Mouse (Mus musculus) ES-Bruce4 (cell line): ENCODE data around the gene 1700010B08Rik. TPM values are rescaled to one million over a fixed set of nuclear protein-coding genes. Genes with fewer than 3 reads are reported as not detected.
"Not testable (repeated sequence)": the region's sequence is repeated elsewhere in the genome, so short reads cannot be mapped to it uniquely, and the experiment has no call there.

ENCODE experiments used
- H3K27ac ChIP-seq: 2 replicates; pipeline ENCODE4 v1.5.1; 2012; ENCODE audit warnings: low read length, inconsistent platforms; ENCODE audit not compliant: insufficient read depth
- H3K27me3 ChIP-seq: 2 replicates; pipeline ENCODE4 v1.6.1; 2012; ENCODE audit warnings: mild to moderate bottlenecking, low read length, inconsistent platforms; ENCODE audit not compliant: control insufficient read depth, poor library complexity, insufficient read depth, severe bottlenecking
- H3K36me3 ChIP-seq: 2 replicates; pipeline ENCODE4 v1.6.1; 2012; ENCODE audit warnings: inconsistent platforms, mild to moderate bottlenecking, low read length, moderate library complexity; ENCODE audit not compliant: control insufficient read depth, poor library complexity, insufficient read depth, severe bottlenecking
- H3K4me1 ChIP-seq: one replicate; pipeline ENCODE4 v1.8.1; 2011; ENCODE audit warnings: low read length; ENCODE audit not compliant: control insufficient read depth, insufficient read depth
- H3K4me3 ChIP-seq: 2 replicates; pipeline ENCODE4 v1.5.1; 2011; ENCODE audit warnings: low read depth, mild to moderate bottlenecking, low read length
- H3K9ac ChIP-seq: 2 replicates; pipeline ENCODE4 v1.6.1; 2012; ENCODE audit warnings: low read depth, mild to moderate bottlenecking, inconsistent platforms; ENCODE audit not compliant: poor library complexity, severe bottlenecking
- H3K9me3 ChIP-seq: replicated peaks from 2 replicates; pipeline ENCODE4 v1.6.1; 2012; ENCODE audit warnings: mild to moderate bottlenecking, low read length, inconsistent platforms; ENCODE audit not compliant: control insufficient read depth, poor library complexity, insufficient read depth, severe bottlenecking
- CTCF ChIP-seq: IDR thresholded peaks from one replicate; pipeline ENCODE4 v1.8.1; 2011; ENCODE audit warnings: low read depth, low read length
- EP300 ChIP-seq: IDR thresholded peaks from 2 replicates; pipeline ENCODE4 v1.6.1; 2011; ENCODE audit warnings: low read depth, low read length; ENCODE audit not compliant: insufficient read depth
- POLR2A ChIP-seq: IDR thresholded peaks from one replicate; pipeline ENCODE4 v1.8.1; 2011; ENCODE audit warnings: low read length; ENCODE audit not compliant: insufficient read depth
- polyA plus RNA-seq: library from polyadenylated mRNA; stranded (reverse); fragments of >200 nt; gene quantifications from 2 replicates; pipeline ENCODE4 v1.2.4, GENCODE M21; 2011; ENCODE audit warnings: low read depth; ENCODE audit not compliant: missing spikeins, insufficient read depth, insufficient read length

Gene 1700010B08Rik
- polyA plus RNA-seq, 1 experiment = not detected

DNA sequence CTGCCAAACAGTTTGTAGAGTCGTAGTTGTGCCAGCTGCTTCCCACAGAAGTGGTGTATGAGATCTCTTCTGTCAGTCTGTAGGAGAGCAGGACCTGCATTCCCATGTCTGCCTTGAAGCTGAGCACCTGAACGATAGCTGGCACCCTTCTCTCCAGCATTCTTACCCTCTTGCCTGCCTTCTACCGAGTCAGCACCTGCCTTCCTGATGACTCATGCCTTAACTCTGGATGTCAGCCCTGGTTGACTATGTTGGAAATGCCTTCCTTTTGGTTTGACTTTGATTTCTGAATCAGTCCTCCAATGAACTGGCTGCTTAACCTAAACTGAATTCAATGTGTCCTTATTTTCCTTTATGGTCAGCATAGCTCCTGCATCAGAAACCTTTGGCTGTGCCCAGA, 20.4 kb upstream of the 1700010B08Rik start:
- Histone ChIP-seq H3K27me3 (no peaks in the 10 kb centered on the region), H3K27ac (no peak overlapping the region), H3K9me3 (no peaks in the 10 kb centered on the region), H3K4me1 (no peaks in the 10 kb centered on the region), H3K9ac (no peak overlapping the region), H3K36me3 (peaks cover 21% of the 10 kb centered on the region), H3K4me3 (no peak overlapping the region)
- TF ChIP-seq EP300 = no peak
- TF ChIP-seq POLR2A = no peak
- TF ChIP-seq CTCF = no peak

DNA sequence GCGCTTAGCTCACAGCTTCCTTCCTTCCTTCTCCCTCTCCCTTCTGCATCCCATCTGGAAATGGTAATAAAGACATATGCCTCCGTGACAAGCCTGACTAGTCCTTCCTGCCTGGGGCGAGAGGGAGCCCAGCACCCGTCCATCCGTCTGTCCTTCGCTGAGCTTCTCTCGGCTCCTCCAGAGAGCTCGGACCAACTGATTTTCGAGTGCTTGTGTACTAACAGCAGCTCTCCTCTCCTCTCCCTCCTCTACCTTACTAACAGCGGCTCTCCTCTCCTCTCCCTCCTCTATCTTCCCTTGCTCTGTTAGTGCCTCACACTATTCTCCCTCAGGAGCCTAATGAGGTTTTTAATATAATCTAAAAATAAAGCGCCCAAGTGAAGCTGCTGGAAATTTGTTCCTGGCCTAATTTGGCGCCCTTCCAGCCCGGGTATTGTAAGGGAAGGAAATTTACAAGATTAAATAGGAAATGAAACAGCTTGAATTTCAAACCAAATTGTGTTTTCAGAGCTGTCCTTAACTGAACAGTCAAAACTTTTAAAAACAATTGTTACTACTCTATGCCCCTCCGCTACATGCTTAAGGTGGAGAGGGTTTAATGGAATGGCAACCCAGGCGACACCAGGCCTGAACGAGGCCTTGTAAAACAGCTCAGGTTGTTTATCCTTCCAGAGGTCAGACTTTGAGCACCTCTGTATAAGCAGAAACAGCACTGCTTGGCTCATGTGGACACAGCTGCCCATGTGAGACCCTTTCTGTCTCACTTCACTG, 16.9 kb upstream of the 1700010B08Rik start:
- Histone ChIP-seq H3K36me3 (peaks cover 5% of the 10 kb centered on the region), H3K27ac (no peak overlapping the region), H3K4me3 (no peak overlapping the region), H3K4me1 (no peaks in the 10 kb centered on the region), H3K27me3 (no peaks in the 10 kb centered on the region), H3K9me3 (no peaks in the 10 kb centered on the region), H3K9ac (no peak overlapping the region)
- TF ChIP-seq POLR2A (no peak), CTCF (no peak), EP300 (no peak)

DNA sequence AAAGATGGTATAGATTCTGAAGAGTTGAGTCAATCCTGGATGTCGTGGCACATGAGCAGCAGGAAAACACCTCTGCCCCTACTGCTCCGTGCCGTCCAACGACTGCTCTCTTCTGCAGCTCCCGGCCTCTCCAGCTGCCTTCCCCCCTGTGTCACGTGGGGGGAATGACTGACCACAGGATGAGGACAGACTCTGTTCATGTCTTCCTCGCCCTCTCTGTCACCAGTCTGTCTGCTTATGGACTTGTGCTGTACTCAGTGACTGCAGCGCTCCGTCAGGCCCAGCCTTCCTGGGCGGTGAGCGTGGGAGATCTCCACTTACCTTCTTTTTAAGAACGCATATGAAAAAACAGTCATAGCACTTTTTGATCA, 16.4 kb upstream of the 1700010B08Rik start:
- H3K36me3 ChIP-seq = peaks cover 5% of the 10 kb centered on the region
- no peak for TF ChIP-seq CTCF
- no peak for TF ChIP-seq EP300
- no peak for TF ChIP-seq POLR2A
- no peak overlapping the region for H3K27ac ChIP-seq

DNA sequence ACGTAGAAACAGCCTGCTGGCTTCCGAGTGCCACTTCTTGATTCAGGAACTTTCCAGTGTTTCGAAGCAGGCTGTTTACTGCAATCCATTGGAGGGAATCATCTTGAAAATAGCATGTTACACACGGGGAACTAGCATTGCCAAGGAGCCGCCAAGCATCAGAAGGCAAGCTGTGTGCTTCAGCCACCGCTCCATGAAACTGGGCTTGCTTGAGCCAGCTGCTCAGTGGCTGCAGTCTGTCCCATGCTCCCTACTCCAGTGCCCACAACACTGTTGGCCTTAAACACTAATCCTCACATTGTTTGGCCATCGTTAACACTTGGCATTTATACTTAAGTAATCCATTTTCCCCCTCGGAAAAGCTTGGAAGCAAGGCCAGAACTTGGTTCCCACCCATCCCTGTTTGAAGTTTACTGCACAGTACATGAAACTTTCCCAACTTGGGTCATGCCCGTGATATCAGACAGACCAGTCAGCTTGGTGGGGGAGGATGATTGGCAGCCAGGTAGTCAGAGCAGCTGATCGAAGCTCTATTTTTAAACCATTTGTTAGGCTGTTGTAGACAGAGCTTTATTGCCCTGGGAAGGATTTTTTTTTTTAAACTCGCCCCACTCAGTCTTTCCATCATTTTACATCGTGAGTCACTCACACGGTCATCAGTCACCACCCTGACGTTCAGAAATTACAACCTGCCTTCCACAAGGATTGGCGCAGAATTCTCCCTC, 13.2 kb upstream of the 1700010B08Rik start:
- no peaks in the 10 kb centered on the region for H3K4me1 ChIP-seq
- no peaks in the 10 kb centered on the region for H3K9me3 ChIP-seq
- H3K9ac ChIP-seq = no peak overlapping the region
- no peaks in the 10 kb centered on the region; the same call in 1 of the 2 replicates for H3K36me3 ChIP-seq
- H3K27me3 ChIP-seq = no peaks in the 10 kb centered on the region
- no peak overlapping the region for H3K4me3 ChIP-seq
- no peak for TF ChIP-seq EP300
- no peak for TF ChIP-seq CTCF
- TF ChIP-seq POLR2A = no peak
- H3K27ac ChIP-seq = no peak overlapping the region

More for the DNA sequence above, 16.4 kb upstream of the 1700010B08Rik start:
- Histone ChIP-seq H3K4me1 (no peaks in the 10 kb centered on the region), H3K27me3 (no peaks in the 10 kb centered on the region), H3K9ac (no peak overlapping the region), H3K4me3 (no peak overlapping the region), H3K9me3 (no peaks in the 10 kb centered on the region)

DNA sequence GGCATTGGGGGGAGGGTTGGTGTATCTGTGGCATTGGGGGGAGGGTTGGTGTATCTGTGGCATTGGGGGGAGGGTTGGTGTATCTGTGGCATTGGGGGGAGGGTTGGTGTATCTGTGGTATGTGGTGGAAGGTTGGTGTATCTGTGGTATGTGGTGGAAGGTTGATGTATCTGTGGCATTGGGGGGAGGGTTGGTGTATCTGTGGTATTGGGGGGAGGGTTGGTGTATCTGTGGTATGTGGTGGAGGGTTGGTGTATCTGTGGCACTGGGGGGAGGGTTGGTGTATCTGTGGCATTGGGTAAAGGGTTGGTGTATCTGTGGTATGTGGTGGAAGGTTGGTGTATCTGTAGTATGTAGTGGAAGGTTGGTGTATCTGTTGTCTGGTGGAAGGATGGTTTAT, 11.6 kb upstream of the 1700010B08Rik start:
- not testable (repeated sequence) for H3K4me3 ChIP-seq, H3K36me3 ChIP-seq

DNA sequence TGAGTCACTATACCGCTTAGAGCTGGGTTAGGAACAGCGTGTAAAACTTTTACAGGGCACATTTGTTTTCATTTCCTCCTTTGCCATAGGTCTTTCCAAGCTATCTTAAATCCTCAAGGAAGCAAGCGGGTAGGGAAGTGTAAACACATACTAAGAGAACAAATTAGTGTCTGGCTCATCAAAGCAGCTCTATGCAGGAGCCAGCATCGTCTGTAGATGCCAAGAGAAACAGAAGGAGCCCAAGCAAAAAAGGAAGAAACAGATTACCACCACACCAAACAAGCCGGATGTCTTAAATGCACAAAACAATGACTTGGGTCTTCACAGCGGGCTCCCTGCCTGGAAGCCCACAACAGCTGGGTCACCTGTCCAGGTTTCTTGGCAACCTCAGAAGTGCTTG, 9.0 kb upstream of the 1700010B08Rik start:
- no peak for TF ChIP-seq POLR2A
- no peak for TF ChIP-seq EP300
- no peak for TF ChIP-seq CTCF
- no peak overlapping the region for H3K27ac ChIP-seq
- no peaks in the 10 kb centered on the region for H3K27me3 ChIP-seq
- H3K9me3 ChIP-seq = no peaks in the 10 kb centered on the region
- no peaks in the 10 kb centered on the region for H3K36me3 ChIP-seq
- no peaks in the 10 kb centered on the region for H3K4me1 ChIP-seq
- no peak overlapping the region for H3K9ac ChIP-seq
- H3K4me3 ChIP-seq = no peak overlapping the region

More for the DNA sequence above, 11.6 kb upstream of the 1700010B08Rik start:
- not testable (repeated sequence) for H3K9ac ChIP-seq, H3K9me3 ChIP-seq, H3K4me1 ChIP-seq, H3K27me3 ChIP-seq, H3K27ac ChIP-seq
